Mouse (Mus musculus) MEL (cell line): ENCODE data around the gene Fbxo17. TPM values are rescaled to one million over a fixed set of nuclear protein-coding genes. Genes with fewer than 3 reads are reported as not detected.

Experiments used
- DNase-seq: peaks from one replicate; pipeline ENCODE4 v3.0.0; 2011; ENCODE audit warnings: low read depth, low spot score
- H3K27ac ChIP-seq: 2 replicates; pipeline ENCODE4 v1.5.1; 2012; ENCODE audit warnings: low read depth, mild to moderate bottlenecking, control low read depth, low read length, moderate library complexity; ENCODE audit not compliant: control insufficient read depth
- H3K27me3 ChIP-seq, 2 experiments: fragments of 150-350 bp in 1 of 2; sonication (generic) in 1 of 2; 2 replicates each; pipeline ENCODE4 v1.6.1; 2012; ENCODE audit warnings: low read length in 2 of 2, mild to moderate bottlenecking in 2 of 2, improper control_type of control experiment in 1 of 2, moderate library complexity in 1 of 2; ENCODE audit not compliant: insufficient read depth in 2 of 2, control insufficient read depth in 1 of 2
- H3K36me3 ChIP-seq, 2 experiments: 2 replicates each; pipeline ENCODE4 v1.6.1; 2012 to 2014; ENCODE audit warnings: low read length in 2 of 2, improper control_type of control experiment in 1 of 2, inconsistent platforms in 1 of 2, mild to moderate bottlenecking in 1 of 2; ENCODE audit not compliant: insufficient read depth in 2 of 2, control insufficient read depth in 1 of 2
- H3K4me1 ChIP-seq, 2 experiments: fragments of 150-350 bp in 1 of 2; sonication (generic) in 1 of 2; 2 replicates each; pipeline ENCODE4 v1.6.1; 2012; ENCODE audit warnings: low read length in 2 of 2, improper control_type of control experiment in 1 of 2, mild to moderate bottlenecking in 1 of 2; ENCODE audit not compliant: insufficient read depth in 2 of 2, control insufficient read depth in 1 of 2
- H3K4me3 ChIP-seq, 2 experiments: fragments of 150-350 bp in 1 of 2; sonication (generic) in 1 of 2; 2 replicates each; pipeline ENCODE4 v1.5.1; 2012; ENCODE audit warnings: low read depth in 2 of 2, low read length in 2 of 2, mild to moderate bottlenecking in 2 of 2, moderate library complexity in 2 of 2, control low read depth in 1 of 2, improper control_type of control experiment in 1 of 2; ENCODE audit not compliant: control insufficient read depth in 1 of 2, insufficient read depth in 1 of 2
- H3K79me2 ChIP-seq: 2 replicates; pipeline ENCODE4 v1.6.1; 2012; ENCODE audit warnings: mild to moderate bottlenecking, low read length, moderate library complexity; ENCODE audit not compliant: control insufficient read depth, poor library complexity, insufficient read depth
- H3K9ac ChIP-seq: 2 replicates; pipeline ENCODE4 v1.6.1; 2012; ENCODE audit warnings: low read depth, mild to moderate bottlenecking, control low read depth, low read length, moderate library complexity; ENCODE audit not compliant: control insufficient read depth, poor library complexity, severe bottlenecking
- H3K9me3 ChIP-seq: fragments of 150-350 bp; sonication (generic); replicated peaks from 2 replicates; pipeline ENCODE4 v1.6.1; 2012; ENCODE audit warnings: mild to moderate bottlenecking, low read length, improper control_type of control experiment, moderate library complexity; ENCODE audit not compliant: insufficient read depth
- CHD2 ChIP-seq: IDR thresholded peaks from 2 replicates; pipeline ENCODE4 v1.6.1; 2011; ENCODE audit warnings: low read length, improper control_type of control experiment
- E2F4 ChIP-seq: IDR thresholded peaks from 2 replicates; pipeline ENCODE4 v1.6.1; 2011; ENCODE audit warnings: low read depth, low read length, improper control_type of control experiment, borderline replicate concordance
- EP300 ChIP-seq, 2 experiments: IDR thresholded peaks; 2 replicates each; pipeline ENCODE4 v1.6.1; 2011; ENCODE audit warnings: improper control_type of control experiment in 2 of 2, low read length in 2 of 2, low read depth in 1 of 2, mild to moderate bottlenecking in 1 of 2
- ETS1 ChIP-seq: IDR thresholded peaks from 2 replicates; pipeline ENCODE4 v1.6.1; 2012; ENCODE audit warnings: low read depth, mild to moderate bottlenecking, inconsistent platforms, low read length, improper control_type of control experiment, moderate library complexity
- GATA1 ChIP-seq: IDR thresholded peaks from 2 replicates; pipeline ENCODE4 v1.6.1; 2011; ENCODE audit warnings: low read depth, low read length, improper control_type of control experiment
- HCFC1 ChIP-seq: IDR thresholded peaks from 2 replicates; pipeline ENCODE4 v1.6.1; 2012; ENCODE audit warnings: low read depth, mild to moderate bottlenecking, inconsistent platforms, low read length, improper control_type of control experiment, moderate library complexity
- MAFK ChIP-seq: IDR thresholded peaks from 2 replicates; pipeline ENCODE4 v1.6.1; 2011; ENCODE audit warnings: low read depth, mild to moderate bottlenecking, low read length, improper control_type of control experiment, borderline replicate concordance
- MAX ChIP-seq: IDR thresholded peaks from 2 replicates; pipeline ENCODE4 v1.6.1; 2011; ENCODE audit warnings: low read length, improper control_type of control experiment
- MYB ChIP-seq: IDR thresholded peaks from 2 replicates; pipeline ENCODE4 v1.6.1; 2011; ENCODE audit warnings: mild to moderate bottlenecking, low read depth, low read length, improper control_type of control experiment
- NELFE ChIP-seq: IDR thresholded peaks from 2 replicates; pipeline ENCODE4 v1.6.1; 2011; ENCODE audit warnings: low read depth, low read length, improper control_type of control experiment
- POLR2A ChIP-seq, 2 experiments: IDR thresholded peaks; 2 replicates each; pipeline ENCODE4 v1.6.1; 2011 to 2012; ENCODE audit warnings: low read length in 2 of 2, mild to moderate bottlenecking in 2 of 2, control low read depth in 1 of 2, improper control_type of control experiment in 1 of 2, low read depth in 1 of 2, moderate library complexity in 1 of 2; ENCODE audit not compliant: control insufficient read depth in 1 of 2, insufficient read depth in 1 of 2, poor library complexity in 1 of 2
- RCOR1 ChIP-seq: IDR thresholded peaks from 2 replicates; pipeline ENCODE4 v1.6.1; 2012; ENCODE audit warnings: low read depth, mild to moderate bottlenecking, inconsistent platforms, low read length, improper control_type of control experiment
- SMC3 ChIP-seq: IDR thresholded peaks from 2 replicates; pipeline ENCODE4 v1.6.1; 2011; ENCODE audit warnings: low read depth, low read length, improper control_type of control experiment
- TAL1 ChIP-seq: IDR thresholded peaks from 2 replicates; pipeline ENCODE4 v1.6.1; 2012; ENCODE audit warnings: mild to moderate bottlenecking, inconsistent platforms, low read length, moderate library complexity, mixed read lengths
- TCF12 ChIP-seq: IDR thresholded peaks from 2 replicates; pipeline ENCODE4 v1.6.1; 2014; ENCODE audit warnings: low read depth, mild to moderate bottlenecking, inconsistent platforms, low read length, improper control_type of control experiment, moderate library complexity
- USF1 ChIP-seq: IDR thresholded peaks from 2 replicates; pipeline ENCODE4 v1.6.1; 2014; ENCODE audit warnings: low read depth, mild to moderate bottlenecking, inconsistent platforms, low read length, improper control_type of control experiment, moderate library complexity
- USF2 ChIP-seq, 2 experiments: IDR thresholded peaks; 2 replicates each; pipeline ENCODE4 v1.6.1; 2011 to 2012; ENCODE audit warnings: improper control_type of control experiment in 2 of 2, low read length in 2 of 2, borderline replicate concordance in 1 of 2, inconsistent platforms in 1 of 2, low read depth in 1 of 2, mild to moderate bottlenecking in 1 of 2; ENCODE audit not compliant: insufficient read depth in 1 of 2
- ZKSCAN1 ChIP-seq: IDR thresholded peaks from 2 replicates; pipeline ENCODE4 v1.6.1; 2012; ENCODE audit warnings: low read depth, mild to moderate bottlenecking, inconsistent platforms, low read length, improper control_type of control experiment, moderate library complexity
- ZNF384 ChIP-seq: IDR thresholded peaks from 2 replicates; pipeline ENCODE4 v1.6.1; 2012; ENCODE audit warnings: low read depth, mild to moderate bottlenecking, inconsistent platforms, low read length, improper control_type of control experiment
- polyA plus RNA-seq, 2 experiments: library from polyadenylated mRNA; stranded (reverse) in 1 of 2; unstranded in 1 of 2; fragments of >175 nt in 1 of 2; fragments of >200 nt in 1 of 2; gene quantifications; 2 replicates each; pipeline versions ENCODE4 v1.2.1 to v1.2.4; 2012; ENCODE audit warnings: low replicate concordance in 2 of 2, low read depth in 1 of 2; ENCODE audit not compliant: insufficient read length in 2 of 2, insufficient read depth in 1 of 2, missing spikeins in 1 of 2
- total RNA-seq: library from RNA; depleted of rRNA; stranded (reverse); fragments of 300-350 nt; gene quantifications from 2 replicates; pipeline ENCODE4 v1.2.3, GENCODE M21; 2012

Gene Fbxo17
- total and polyA plus RNA-seq, 3 experiments = 0.43 TPM; not detected in 2

DNA sequence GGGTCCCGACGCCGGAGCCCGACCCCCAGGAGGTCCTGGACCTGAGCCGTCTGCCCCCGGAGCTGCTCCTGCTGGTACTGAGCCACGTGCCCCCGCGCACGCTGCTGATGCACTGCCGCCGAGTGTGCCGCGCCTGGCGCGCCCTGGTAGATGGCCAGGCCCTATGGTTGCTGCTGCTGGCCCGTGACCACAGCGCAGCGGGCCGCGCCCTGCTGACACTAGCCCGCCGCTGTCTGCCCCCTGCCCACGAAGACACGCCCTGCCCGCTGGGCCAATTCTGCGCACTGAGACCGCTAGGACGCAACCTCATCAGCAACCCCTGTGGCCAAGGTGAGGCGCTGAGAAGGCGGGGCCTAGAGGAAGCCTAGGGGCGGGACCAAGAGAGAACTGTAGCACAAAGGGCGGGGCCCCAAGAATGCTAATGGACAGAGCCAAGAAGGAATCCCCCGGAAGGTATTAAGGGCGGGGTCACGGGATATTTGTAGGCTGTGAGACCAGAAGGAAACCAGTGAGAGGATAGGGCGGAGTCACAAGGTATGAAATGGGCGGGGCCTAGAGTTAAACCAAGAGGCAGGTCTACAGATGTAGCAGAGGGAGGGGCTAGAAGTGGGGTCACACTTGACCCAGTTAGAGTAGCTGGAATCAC, 23.2 kb upstream of the Fbxo17 start:
- Histone ChIP-seq H3K9me3 (no peaks in the 10 kb centered on the region), H3K4me3 (no peak overlapping the region), H3K79me2 (no peaks in the 10 kb centered on the region), H3K4me1 (peaks cover 0 to 3% of the 10 kb centered on the region in 2 experiments; a peak in 2 of 4 replicates), H3K36me3 (no peaks in the 10 kb centered on the region), H3K9ac (no peak overlapping the region), H3K27me3 (peaks cover 0 to 2% of the 10 kb centered on the region in 2 experiments; a peak in 3 of 4 replicates), H3K27ac (no peak overlapping the region)
- DNase-seq = no peak
- TF ChIP-seq CHD2 = no peak
- TF ChIP-seq USF1 = no peak
- TF ChIP-seq POLR2A (IDR thresholded peaks at IDR 0.05; ENCODE audit: control insufficient read depth in 1 of 2, insufficient read depth in 1 of 2, low read depth in 1 of 2, low read length in 2 of 2, poor library complexity in 1 of 2) = no peak
- no peak for TF ChIP-seq ZKSCAN1
- TF ChIP-seq SMC3 = no peak
- TF ChIP-seq E2F4 = no peak
- TF ChIP-seq MAX = no peak
- no peak for TF ChIP-seq RCOR1
- TF ChIP-seq MAFK = no peak
- no peak for TF ChIP-seq TCF12
- TF ChIP-seq HCFC1 = no peak
- no peak for TF ChIP-seq MYB
- no peak for TF ChIP-seq ZNF384
- TF ChIP-seq GATA1 = no peak
- TF ChIP-seq NELFE = no peak
- TF ChIP-seq TAL1 = no peak
- TF ChIP-seq ETS1 = no peak
- no peak for TF ChIP-seq EP300 (IDR thresholded peaks at IDR 0.05; ENCODE audit: low read depth in 1 of 2, low read length in 2 of 2)

DNA sequence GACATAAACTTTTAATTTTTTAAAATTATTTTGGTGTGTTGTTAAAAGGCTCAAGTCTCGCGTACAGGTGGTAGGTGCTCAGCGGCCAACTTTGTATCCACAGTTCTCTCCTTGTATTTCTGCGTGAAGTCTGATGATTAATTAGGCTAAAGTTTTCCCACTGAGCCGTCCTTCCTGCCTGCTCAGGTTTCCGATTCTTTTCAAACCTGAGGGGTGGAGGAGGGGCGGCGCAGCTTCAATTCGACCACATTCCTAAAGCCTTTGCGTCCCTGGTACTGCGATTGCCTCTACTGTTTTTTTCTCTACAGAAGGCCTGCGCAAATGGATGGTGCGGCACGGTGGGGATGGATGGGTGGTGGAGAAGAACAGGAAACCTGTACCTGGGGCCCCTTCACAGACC, 22.2 kb upstream of the Fbxo17 start:
- H3K27ac ChIP-seq = no peak overlapping the region
- TF ChIP-seq USF2 (IDR thresholded peaks at IDR 0.05; ENCODE audit: borderline replicate concordance in 1 of 2, insufficient read depth in 1 of 2, low read depth in 1 of 2, low read length in 2 of 2) = no peak
- H3K9ac ChIP-seq = no peak overlapping the region
- DNase-seq = no peak
- H3K4me1 ChIP-seq = peaks cover 0 to 3% of the 10 kb centered on the region in 2 experiments; a peak in 2 of 4 replicates
- H3K79me2 ChIP-seq = no peaks in the 10 kb centered on the region
- H3K9me3 ChIP-seq = no peaks in the 10 kb centered on the region
- no peaks in the 10 kb centered on the region; a peak in 2 of 4 replicates for H3K27me3 ChIP-seq
- no peak overlapping the region for H3K4me3 ChIP-seq
- no peaks in the 10 kb centered on the region for H3K36me3 ChIP-seq
